Mouse (Mus musculus) midbrain, embryonic 15.5 days (tissue): Measurements from ENCODE around the gene Mrpl34. TPM values are rescaled to one million over a fixed set of nuclear protein-coding genes. Genes with fewer than 3 reads are reported as not detected.

Source experiments
- ATAC-seq: fragments of 200-750 bp; cut with Nextera tagmentation; replicated peaks from 2 replicates; pipeline ENCODE4 v1.8.0; 2017; ENCODE audit warnings: moderate TSS enrichment
- H3K27ac ChIP-seq: fragments of 300-500 bp; sonication (generic); 2 replicates; pipeline ENCODE4 v1.5.1; 2015; ENCODE audit warnings: mild to moderate bottlenecking, inconsistent platforms
- H3K27me3 ChIP-seq: fragments of 300-500 bp; sonication (generic); replicated peaks from 2 replicates; pipeline ENCODE4 v1.6.1; 2015; ENCODE audit warnings: inconsistent platforms
- H3K36me3 ChIP-seq: fragments of 300-500 bp; sonication (generic); replicated peaks from 2 replicates; pipeline ENCODE4 v1.6.1; 2015; ENCODE audit warnings: inconsistent platforms
- H3K4me1 ChIP-seq: fragments of 300-500 bp; sonication (generic); 2 replicates; pipeline ENCODE4 v1.6.1; 2015; ENCODE audit warnings: inconsistent platforms
- H3K4me2 ChIP-seq: fragments of 300-500 bp; sonication (generic); 2 replicates; pipeline ENCODE4 v1.6.1; 2015; ENCODE audit warnings: inconsistent platforms, mild to moderate bottlenecking, moderate library complexity
- H3K4me3 ChIP-seq: fragments of 300-500 bp; sonication (generic); 2 replicates; pipeline ENCODE4 v1.5.1; 2015; ENCODE audit warnings: mild to moderate bottlenecking, inconsistent platforms
- H3K9ac ChIP-seq: fragments of 300-500 bp; sonication (generic); 2 replicates; pipeline ENCODE4 v1.6.1; 2015; ENCODE audit warnings: mild to moderate bottlenecking, inconsistent platforms
- H3K9me3 ChIP-seq: fragments of 300-500 bp; sonication (generic); 2 replicates; pipeline ENCODE4 v1.6.1; 2016; ENCODE audit warnings: inconsistent platforms
- WGBS: fragments of 180-500 bp; shearing (Covaris S2); methylation state at CpG from one replicate; pipeline ENCODE4 v1.1.7; 2015; ENCODE audit warnings: mixed read lengths; 5-methylcytosine and 5-hydroxymethylcytosine counted together
- polyA plus RNA-seq: library from polyadenylated mRNA; unstranded; fragments of >200 nt; fragmentation: Nextera tagmentation; extraction: Ambion mirVana; gene quantifications from 2 replicates; pipeline ENCODE4 v1.2.1, GENCODE M21; 2015

Gene Mrpl34
- polyA plus RNA-seq, 1 experiment from 2014 or later = 173 TPM

DNA sequence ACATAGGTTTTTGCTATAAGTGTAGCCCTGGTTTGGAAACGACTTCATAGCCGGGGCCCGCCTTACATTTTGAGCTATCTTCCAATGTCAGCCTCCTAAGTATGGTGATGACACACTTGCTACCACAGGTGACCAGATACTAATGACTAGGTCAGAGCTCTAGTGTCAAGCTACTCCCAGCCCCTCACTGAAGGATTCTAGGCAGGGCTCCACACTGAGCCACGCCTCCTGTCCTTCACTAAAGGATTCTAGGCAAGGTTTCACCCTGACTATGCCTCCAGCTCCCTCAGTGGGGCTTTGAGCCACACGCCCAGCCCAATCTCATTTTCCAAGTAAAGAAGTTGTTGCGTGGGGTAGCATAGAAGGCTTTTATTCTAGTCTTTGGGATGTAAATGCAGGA lies 4.0 kb upstream of the Mrpl34 start:
- Histone ChIP-seq H3K36me3 (peaks cover 31% of the 10 kb centered on the region; the same call in 1 of the 2 replicates), H3K4me3 (no peak overlapping the region), H3K9ac (no peak overlapping the region), H3K9me3 (no peaks in the 10 kb centered on the region), H3K27me3 (no peaks in the 10 kb centered on the region), H3K27ac (no peak overlapping the region), H3K4me1 (peaks cover 45% of the 10 kb centered on the region), H3K4me2 (no peak overlapping the region)
- 93% methylated on average over 6 of the region's 6 CpGs for WGBS
- no peak for ATAC-seq

DNA sequence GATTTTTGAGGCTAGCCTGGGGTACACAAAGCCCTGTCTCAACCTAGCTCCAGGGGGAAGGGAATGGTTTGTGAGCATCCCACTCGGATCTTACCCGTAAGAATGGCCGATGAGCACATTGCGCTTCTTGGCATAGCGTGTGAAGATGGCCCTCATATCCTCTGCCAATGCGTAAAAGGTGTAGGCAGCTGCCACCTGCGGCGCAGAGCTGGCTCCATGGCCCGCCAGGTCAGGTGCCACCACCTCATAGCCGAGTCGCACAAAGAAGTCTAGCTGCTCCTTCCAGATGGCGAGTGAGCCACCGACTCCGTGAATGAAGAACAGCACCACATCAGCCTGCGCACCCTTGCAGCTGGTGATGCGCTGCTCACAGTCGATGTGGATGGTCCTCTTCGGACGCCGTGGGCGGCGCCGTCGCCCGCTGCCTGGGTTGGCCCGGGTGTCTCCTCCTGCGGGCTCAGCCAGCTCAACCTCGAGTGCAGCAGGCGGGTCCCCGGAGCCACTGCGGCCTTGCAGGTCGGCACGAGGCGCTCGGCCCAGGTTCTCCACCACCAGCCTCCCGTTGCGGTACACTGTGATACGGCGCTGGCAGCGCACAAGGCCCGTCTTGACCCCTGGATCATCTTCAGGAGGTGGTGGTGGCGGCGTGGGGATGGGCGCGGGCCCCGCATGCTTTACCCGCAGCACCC lies 3.5 kb upstream of the Mrpl34 start:
- Histone ChIP-seq H3K4me3 (no peak overlapping the region), H3K9ac (no peak overlapping the region), H3K27me3 (no peaks in the 10 kb centered on the region), H3K4me2 (peak overlapping the region; percentile 92; the same call in 1 of the 2 replicates), H3K36me3 (peaks cover 37% of the 10 kb centered on the region; the same call in 1 of the 2 replicates), H3K4me1 (peaks cover 51% of the 10 kb centered on the region), H3K9me3 (no peaks in the 10 kb centered on the region), H3K27ac (no peak overlapping the region)
- 83% methylated on average over 47 of the region's 47 CpGs for WGBS
- no peak for ATAC-seq

DNA sequence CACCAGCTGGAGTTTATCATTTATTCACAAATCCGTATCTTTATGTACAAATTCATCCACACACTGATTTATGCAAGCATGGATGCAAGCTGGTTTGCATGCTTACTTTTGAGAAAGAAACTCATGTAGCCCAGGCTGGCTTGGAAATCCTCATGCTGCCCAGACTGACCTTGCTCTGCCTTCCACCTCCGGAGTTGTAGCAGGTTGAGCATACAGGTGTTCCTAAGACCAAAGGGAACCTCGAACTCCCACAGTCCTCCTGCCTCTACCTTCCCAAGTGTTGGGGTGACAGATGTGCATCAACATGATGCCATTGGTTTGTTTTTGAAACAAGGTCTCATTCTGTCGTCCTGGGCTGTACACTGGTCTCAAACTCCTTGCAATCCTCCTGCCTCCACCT lies 2.6 kb upstream of the Mrpl34 start:
- H3K27me3 ChIP-seq = no peaks in the 10 kb centered on the region
- 0 out of 2 replicates have a peak overlapping the region, but pooled peaks have one; percentile 86 for H3K27ac ChIP-seq
- H3K4me2 ChIP-seq = peak overlapping the region; percentile 92
- peaks cover 51% of the 10 kb centered on the region for H3K4me1 ChIP-seq
- ATAC-seq = no peak
- H3K9me3 ChIP-seq = no peaks in the 10 kb centered on the region
- 76% methylated on average over 4 of the region's 4 CpGs for WGBS
- peak overlapping the region; percentile 95 for H3K9ac ChIP-seq
- peak overlapping the region; percentile 95 for H3K4me3 ChIP-seq
- peaks cover 30% of the 10 kb centered on the region; the same call in 1 of the 2 replicates for H3K36me3 ChIP-seq

DNA sequence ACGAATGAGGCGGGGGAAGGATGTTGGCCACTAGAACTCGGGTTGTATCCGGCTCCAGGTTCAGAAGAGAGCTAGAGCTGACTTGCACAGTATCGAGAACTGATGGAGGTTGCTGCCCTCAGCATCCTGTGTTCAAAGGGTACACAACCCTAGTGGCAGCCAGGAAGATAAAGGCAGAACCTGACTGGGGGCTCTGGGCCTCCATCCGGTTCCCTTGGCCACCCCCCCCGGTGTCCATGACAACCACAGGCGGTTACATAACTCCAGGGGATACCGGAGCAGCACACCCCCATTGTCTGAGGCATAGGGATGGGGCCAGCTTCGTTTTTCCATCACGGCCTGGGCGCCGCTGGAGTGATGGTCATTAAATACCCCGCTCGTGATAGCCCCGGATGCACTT lies 2.0 kb upstream of the Mrpl34 start:
- ATAC-seq = peak; percentile 2
- Histone ChIP-seq H3K4me3 (peak overlapping the region; percentile 95), H3K27me3 (no peaks in the 10 kb centered on the region), H3K4me1 (peaks cover 51% of the 10 kb centered on the region), H3K27ac (peak overlapping the region; percentile 86), H3K4me2 (peak overlapping the region; percentile 92), H3K9ac (peak overlapping the region; percentile 95), H3K9me3 (no peaks in the 10 kb centered on the region), H3K36me3 (peaks cover 27% of the 10 kb centered on the region; the same call in 1 of the 2 replicates)
- WGBS = 2% methylated on average over 16 of the region's 16 CpGs

DNA sequence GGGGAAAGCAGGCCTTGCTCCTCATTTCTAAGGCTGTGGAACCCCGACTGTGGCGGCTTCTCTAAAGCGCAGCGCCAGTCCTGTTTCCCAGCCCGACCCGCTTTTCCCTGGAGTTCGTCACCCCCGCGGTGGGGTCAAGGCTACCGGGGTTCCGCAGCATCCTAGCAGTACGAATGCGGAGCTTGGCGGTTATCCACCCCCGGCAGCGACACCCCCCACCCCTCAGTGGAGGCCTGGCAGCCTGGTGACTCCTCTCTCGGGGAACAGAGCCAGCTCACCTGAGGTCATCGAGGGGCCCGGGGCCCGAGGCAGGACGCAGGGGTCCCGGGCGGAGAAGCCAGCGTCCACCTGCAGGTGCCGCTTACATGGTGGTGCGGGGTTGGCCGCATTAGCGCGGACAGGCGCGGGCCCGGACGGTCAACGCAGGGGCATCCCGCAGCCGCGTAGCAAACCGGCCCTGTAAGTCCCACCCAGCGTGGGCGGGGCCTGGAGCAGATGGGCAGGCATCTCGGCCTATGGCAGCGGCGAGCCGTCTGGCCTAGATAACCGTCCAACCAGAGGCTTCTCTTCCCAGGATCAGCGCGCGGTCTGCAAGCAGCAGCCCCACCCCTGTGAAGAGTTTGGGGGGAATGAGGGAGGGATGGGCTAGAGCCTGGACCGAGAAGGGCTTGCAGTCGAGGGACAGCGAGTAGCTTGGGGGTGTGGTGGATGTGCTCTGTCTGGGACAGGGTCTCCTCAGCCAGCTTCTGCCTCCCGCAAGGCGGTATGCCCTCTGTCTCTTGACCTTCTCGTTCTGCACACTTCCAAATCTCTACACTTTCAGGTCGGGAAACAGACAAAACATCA lies 1.3 kb upstream of the Mrpl34 start, which contains the start of gene Abhd8:
Gene Abhd8, minus strand, starts transcription at position 468 of the 846 bp plus-strand sequence.
- no peaks in the 10 kb centered on the region for H3K27me3 ChIP-seq
- H3K27ac ChIP-seq = peak within 1 kb of the TSS; percentile 86
- WGBS = under 1% methylated on average over 55 of the region's 55 CpGs
- peaks cover 27% of the 10 kb centered on the region; the same call in 1 of the 2 replicates for H3K36me3 ChIP-seq
- no peaks in the 10 kb centered on the region for H3K9me3 ChIP-seq
- H3K4me1 ChIP-seq = peaks cover 51% of the 10 kb centered on the region
- peak within 1 kb of the TSS; percentile 95 for H3K4me3 ChIP-seq
- peak within 1 kb of the TSS; percentile 92 for H3K4me2 ChIP-seq
- peak within 1 kb of the TSS; percentile 95 for H3K9ac ChIP-seq
- ATAC-seq = peak; percentile 85

DNA sequence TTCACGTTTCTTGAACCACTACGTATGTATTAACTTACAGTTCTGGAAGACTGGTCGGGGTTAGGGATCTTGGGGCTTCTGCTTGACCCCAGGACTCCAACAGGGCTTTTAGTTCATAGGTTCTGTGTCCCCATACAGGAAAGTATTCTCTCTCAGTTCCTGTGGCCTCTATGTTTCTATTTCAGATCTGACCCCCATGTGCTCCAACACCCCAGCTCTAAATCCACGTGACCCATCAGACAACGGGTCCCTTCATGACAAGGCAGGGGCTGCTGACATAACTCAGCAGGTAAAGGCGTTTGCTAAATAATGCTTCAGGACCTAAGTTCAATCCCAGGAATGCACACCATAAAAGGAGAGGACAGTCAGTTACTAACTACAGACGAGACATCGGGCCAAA lies 974 bp downstream of the Mrpl34 start:
- no peaks in the 10 kb centered on the region for H3K9me3 ChIP-seq
- H3K9ac ChIP-seq = peak overlapping the region; percentile 78; the same call in 1 of the 2 replicates
- peak overlapping the region; percentile 95 for H3K4me3 ChIP-seq
- peaks cover 54% of the 10 kb centered on the region for H3K4me1 ChIP-seq
- H3K36me3 ChIP-seq = peaks cover 16% of the 10 kb centered on the region; the same call in 1 of the 2 replicates
- peak overlapping the region; percentile 92 for H3K4me2 ChIP-seq
- 81% methylated on average over 8 of the region's 8 CpGs for WGBS
- no peak for ATAC-seq
- H3K27me3 ChIP-seq = no peaks in the 10 kb centered on the region
- no peak overlapping the region for H3K27ac ChIP-seq

DNA sequence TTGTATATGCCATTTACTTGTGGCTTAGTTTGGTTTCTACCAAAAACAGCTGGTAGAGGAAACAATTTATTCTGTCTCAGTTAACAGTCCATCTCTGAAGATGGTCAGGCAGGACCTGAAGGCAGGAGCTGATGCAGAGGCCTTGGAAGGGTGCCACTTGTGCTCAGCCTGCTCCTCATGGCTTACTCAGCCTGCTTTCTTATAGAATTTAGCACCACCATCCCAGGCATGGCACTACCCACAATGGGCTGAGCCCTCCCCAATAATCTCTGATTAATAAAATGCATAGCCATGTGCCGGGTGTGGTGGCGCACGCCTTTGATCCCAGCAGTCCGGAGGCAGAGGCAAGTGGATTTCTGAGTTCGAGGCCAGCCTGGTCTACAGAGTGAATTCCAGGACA lies 1.4 kb downstream of the Mrpl34 start:
- H3K9ac ChIP-seq = no peak overlapping the region
- no peak overlapping the region for H3K27ac ChIP-seq
- no peak overlapping the region for H3K4me3 ChIP-seq
- WGBS = 91% methylated on average over 5 of the region's 5 CpGs
- H3K4me2 ChIP-seq = no peak overlapping the region
- ATAC-seq = no peak
- H3K36me3 ChIP-seq = peaks cover 11% of the 10 kb centered on the region; the same call in 1 of the 2 replicates
- H3K4me1 ChIP-seq = peaks cover 54% of the 10 kb centered on the region
- H3K9me3 ChIP-seq = no peaks in the 10 kb centered on the region
- H3K27me3 ChIP-seq = no peaks in the 10 kb centered on the region

DNA sequence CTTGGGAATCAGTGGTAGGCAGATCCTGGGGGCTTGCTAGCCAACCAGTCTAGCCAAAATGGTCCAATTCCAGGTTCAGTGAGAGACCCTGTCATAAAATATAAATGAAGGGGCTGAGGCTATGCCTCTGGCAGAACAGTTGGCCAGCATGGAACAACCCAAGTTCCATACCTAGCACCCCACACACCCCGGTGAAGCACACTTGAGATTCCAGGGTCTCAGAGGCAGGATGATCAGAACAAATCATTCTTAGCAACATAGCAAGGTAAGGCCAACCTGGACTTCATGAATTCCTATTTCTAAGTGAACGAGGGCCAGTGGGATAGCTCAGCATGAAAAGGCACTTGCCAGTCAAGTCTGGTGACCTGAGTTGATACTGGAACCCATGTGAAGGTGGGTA lies 2.4 kb downstream of the Mrpl34 start:
- H3K9ac ChIP-seq = no peak overlapping the region
- H3K27me3 ChIP-seq = no peaks in the 10 kb centered on the region
- ATAC-seq = no peak
- peaks cover 6% of the 10 kb centered on the region; the same call in 1 of the 2 replicates for H3K36me3 ChIP-seq
- H3K4me1 ChIP-seq = peaks cover 44% of the 10 kb centered on the region
- 93% methylated on average over 2 of the region's 2 CpGs for WGBS
- H3K27ac ChIP-seq = no peak overlapping the region
- H3K4me2 ChIP-seq = no peak overlapping the region
- H3K4me3 ChIP-seq = no peak overlapping the region
- H3K9me3 ChIP-seq = no peaks in the 10 kb centered on the region

DNA sequence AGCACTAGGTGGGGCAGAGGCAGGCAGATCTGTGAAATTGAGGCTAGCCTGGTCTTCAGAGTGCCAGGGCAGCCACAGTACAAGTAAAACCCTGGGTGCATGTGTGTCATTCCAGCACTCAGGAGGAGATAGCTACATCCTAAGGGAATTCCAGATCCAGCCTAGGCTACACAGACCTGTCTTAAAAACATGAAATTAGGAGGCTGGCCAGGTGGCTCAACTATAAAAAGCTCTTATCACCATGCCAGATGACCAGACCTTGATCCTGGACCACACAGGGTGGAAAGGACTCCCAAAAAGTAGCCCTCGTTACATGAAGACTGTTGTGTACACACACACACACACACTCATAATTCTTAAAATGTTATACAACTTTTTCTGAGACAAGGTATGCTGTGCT lies 3.2 kb downstream of the Mrpl34 start:
- no peak overlapping the region for H3K27ac ChIP-seq
- H3K4me1 ChIP-seq = peaks cover 37% of the 10 kb centered on the region
- H3K27me3 ChIP-seq = no peaks in the 10 kb centered on the region
- H3K9me3 ChIP-seq = no peaks in the 10 kb centered on the region
- no peak overlapping the region for H3K9ac ChIP-seq
- 95% methylated on average over 1 of the region's 1 CpGs for WGBS
- no peak overlapping the region for H3K4me2 ChIP-seq
- peaks cover 8% of the 10 kb centered on the region; the same call in 1 of the 2 replicates for H3K36me3 ChIP-seq
- no peak overlapping the region for H3K4me3 ChIP-seq
- ATAC-seq = no peak

DNA sequence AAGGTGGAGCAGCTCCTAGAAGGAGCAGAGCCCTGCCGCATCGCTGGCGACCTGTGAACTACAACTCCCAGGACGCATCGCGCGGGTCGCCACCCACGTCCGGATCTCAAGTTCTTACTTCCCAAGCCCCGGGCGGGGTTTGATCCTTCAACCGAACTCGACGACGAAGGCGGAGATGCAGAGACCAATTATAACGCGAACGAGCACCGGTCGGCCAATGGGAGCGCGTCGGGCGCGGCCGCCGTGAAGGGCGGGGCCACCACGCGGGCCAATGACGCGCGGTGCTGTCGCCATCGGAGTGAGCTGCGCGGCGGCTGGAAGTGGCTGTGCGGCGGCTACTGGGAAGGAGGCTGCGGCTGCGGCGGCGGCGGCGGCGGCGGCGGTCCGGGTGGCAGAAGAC lies 4.2 kb downstream of the Mrpl34 start, which contains the start of gene Dda1:
Gene Dda1, plus strand, starts transcription at position 284 of the 400 bp plus-strand sequence.
- Histone ChIP-seq H3K4me2 (peak within 1 kb of the TSS; percentile 78), H3K27ac (peak within 1 kb of the TSS; percentile 88), H3K9me3 (no peaks in the 10 kb centered on the region), H3K4me3 (peak within 1 kb of the TSS; percentile 77), H3K9ac (peak within 1 kb of the TSS; percentile 74), H3K36me3 (peaks cover 8% of the 10 kb centered on the region; the same call in 1 of the 2 replicates), H3K27me3 (no peaks in the 10 kb centered on the region), H3K4me1 (peaks cover 33% of the 10 kb centered on the region)
- peak; percentile 89 for ATAC-seq
- under 1% methylated on average over 52 of the region's 52 CpGs for WGBS

DNA sequence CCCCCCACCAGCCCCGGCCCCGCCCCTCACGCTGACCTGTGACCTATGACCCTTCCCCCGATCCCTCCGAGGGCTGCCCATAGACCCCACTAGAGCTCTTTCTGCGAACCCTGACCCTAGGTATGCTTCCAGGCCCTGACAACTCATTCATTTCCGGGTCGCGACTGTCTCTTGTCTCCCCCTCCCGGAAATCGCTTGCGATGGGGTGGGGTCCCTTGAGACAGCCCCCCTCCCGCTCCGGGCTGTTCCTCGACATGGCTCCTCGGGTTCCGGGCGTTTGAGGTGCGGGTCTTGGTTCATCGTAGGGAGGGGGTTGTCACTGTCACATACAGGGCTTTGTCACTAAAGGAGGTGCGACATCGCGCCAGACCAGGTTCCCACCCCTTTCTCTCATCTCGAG lies 4.7 kb downstream of the Mrpl34 start:
- no peaks in the 10 kb centered on the region for H3K9me3 ChIP-seq

More for the DNA sequence above, 4.7 kb downstream of the Mrpl34 start:
- WGBS = under 1% methylated on average over 24 of the region's 24 CpGs
- Histone ChIP-seq H3K36me3 (peaks cover 12% of the 10 kb centered on the region; the same call in 1 of the 2 replicates), H3K4me1 (peaks cover 28% of the 10 kb centered on the region), H3K9ac (peak overlapping the region; percentile 74), H3K27me3 (no peaks in the 10 kb centered on the region), H3K4me2 (peak overlapping the region; percentile 78), H3K27ac (peak overlapping the region; percentile 88), H3K4me3 (peak overlapping the region; percentile 77)
- peak; percentile 62 for ATAC-seq
